Mouse (Mus musculus) C2C12 (cell line): ENCODE results near the gene Bmpr1a.

ENCODE experiments used
- CEBPB ChIP-seq: IDR thresholded peaks from one replicate; pipeline ENCODE4 v1.6.1; 2011; ENCODE audit warnings: low read depth, mild to moderate bottlenecking, control low read depth, moderate library complexity
- CTCF ChIP-seq: IDR thresholded peaks from one replicate; pipeline ENCODE4 v1.5.1; 2011; ENCODE audit not compliant: control insufficient read depth, insufficient read depth, insufficient read length
- FOSL1 ChIP-seq: IDR thresholded peaks from one replicate; pipeline ENCODE4 v1.8.0; 2011; ENCODE audit warnings: mild to moderate bottlenecking, low read length; ENCODE audit not compliant: poor library complexity, insufficient read depth, severe bottlenecking
- MAX ChIP-seq: IDR thresholded peaks from one replicate; pipeline ENCODE4 v1.6.1; 2011; ENCODE audit warnings: mild to moderate bottlenecking, control low read depth
- MYOG ChIP-seq: IDR thresholded peaks from one replicate; pipeline ENCODE4 v1.6.1; 2011; ENCODE audit not compliant: control insufficient read depth, insufficient read length; ENCODE audit errors: extremely low read depth
- USF1 ChIP-seq: IDR thresholded peaks from one replicate; pipeline ENCODE4 v1.6.1; 2011; ENCODE audit warnings: low read depth, mild to moderate bottlenecking, control low read depth, moderate library complexity

DNA sequence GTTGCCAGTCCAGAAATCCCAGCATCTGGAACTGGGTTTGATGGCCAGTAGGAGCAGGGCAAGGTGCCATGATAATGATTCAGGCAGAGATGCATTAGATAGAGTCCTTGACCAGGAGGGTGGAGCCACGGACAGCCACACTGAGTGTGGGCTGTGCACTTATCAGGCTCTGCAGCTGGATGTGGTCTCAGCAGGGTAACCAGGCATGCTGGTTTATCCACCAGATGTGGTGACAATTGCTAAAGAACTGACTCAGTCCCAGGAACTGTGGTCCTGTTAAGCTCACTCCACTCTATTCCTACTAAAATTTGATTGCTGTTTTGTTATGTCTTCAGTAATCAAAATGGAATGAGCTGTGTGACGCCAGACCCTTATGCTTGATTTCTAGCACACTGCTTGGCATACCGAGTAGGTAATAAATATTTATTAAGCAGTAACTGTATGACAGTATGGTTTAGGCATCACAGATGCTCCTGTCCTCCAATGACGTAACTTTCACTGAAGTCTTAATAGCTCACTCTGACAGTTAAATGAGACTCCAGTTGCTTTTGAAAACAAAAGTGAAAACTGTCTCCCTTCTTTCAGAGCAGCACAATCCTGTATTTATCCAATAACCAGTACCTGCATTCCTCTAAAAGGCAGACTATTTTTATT is 5.2 kb upstream of the Bmpr1a start:
- TF ChIP-seq CTCF (no peak), MYOG (no peak), MAX (peak; percentile 63), CEBPB (peak; percentile 51), USF1 (no peak), FOSL1 (no peak)
